Mouse (Mus musculus) lung, adult 2 months (tissue): ENCODE measurements at regions not wholly inside any gene's neighbourhood (a gene's known extent, or its start where the extent isn't known, plus 50 kb on each side); places are given as distances from the start of the nearest gene placed in this dataset.

Experiments used
- CTCF ChIP-seq: fragments of 200-500 bp; IDR thresholded peaks from 2 replicates; pipeline ENCODE4 v1.5.1; 2011; ENCODE audit warnings: mild to moderate bottlenecking, low read length, control low read depth; ENCODE audit not compliant: insufficient read depth
- POLR2A ChIP-seq: fragments of 200-500 bp; IDR thresholded peaks from 2 replicates; pipeline ENCODE4 v1.6.1; 2011; ENCODE audit warnings: low read depth, mild to moderate bottlenecking, control low read depth, low read length, borderline replicate concordance; ENCODE audit errors: extremely low read depth

GRCm38 (mm10) chr15:52156779-52157178, 1727.9 kb upstream of the Gm7489 start:
- TF ChIP-seq CTCF (no peak), POLR2A (no peak)
